ENCODE assay signal across 16 mouse cellular contexts in the genomic region with DNA sequence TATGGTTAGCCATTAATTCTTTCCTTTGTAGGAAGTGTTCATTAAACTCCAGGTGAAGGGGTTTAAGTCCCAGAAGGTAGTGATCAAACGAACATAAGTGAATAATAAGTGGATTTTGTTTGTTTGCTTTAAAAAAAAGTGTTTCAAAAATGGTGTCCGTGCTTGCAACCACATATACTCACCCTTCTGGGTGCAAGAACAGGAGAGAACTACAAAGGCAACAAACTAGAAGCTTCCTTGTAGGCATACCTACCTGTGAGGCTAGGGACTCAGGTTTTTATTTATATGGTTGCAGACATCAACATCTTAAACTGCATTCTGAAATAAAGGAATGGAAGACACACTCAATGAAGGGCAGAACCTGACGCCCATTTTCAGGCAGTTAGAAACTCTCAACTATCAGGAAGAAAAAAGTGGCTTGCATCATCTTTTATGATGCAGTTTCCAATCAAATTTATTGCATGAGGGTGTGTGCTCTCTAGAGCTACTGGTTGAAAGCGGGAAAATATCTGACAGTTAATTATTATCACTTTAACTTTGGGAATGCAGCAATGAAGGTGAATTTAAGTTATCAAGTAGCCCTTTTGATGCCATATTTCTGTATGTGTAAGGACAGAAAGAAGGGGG.
A peak's percentile ranks its signal among the peaks of the same experiment; 100 is the strongest.
DNase-seq lines count a peak whose midpoint lies in the region; ATAC-seq and TF ChIP-seq lines count a peak whose summit lies in the region.
"Had no signal": no experiment of that assay in that cellular context is flagged by ENCODE, and none has a peak within 500 bp of the region (broad histone marks: within the 10 kb centered on the region; RNA-seq: fewer than 3 reads in every experiment).

No protein-coding gene starts in this region.

- no peak overlapping the region for H3K9ac ChIP-seq in heart, adult 2 months (ENCODE audit: low read depth, low read length)
- H3K9ac ChIP-seq in hindbrain, postnatal 0 days (replicated peaks; ENCODE audit: low read length), result no peak overlapping the region
- H3K9ac ChIP-seq in hindbrain, embryonic 11.5 days (ENCODE audit: low read depth, low read length), result no peak overlapping the region
- no peak overlapping the region for H3K9ac ChIP-seq in embryonic facial prominence, embryonic 15.5 days
- H3K9ac ChIP-seq in intestine, embryonic 16.5 days (ENCODE audit: low read depth, low read length), result no peak overlapping the region
- H3K9ac ChIP-seq: forebrain, embryonic 15.5 days; limb, embryonic 15.5 days; liver, embryonic 14.5 days; lung, embryonic 14.5 days; midbrain, embryonic 15.5 days had no signal

- H3K36me3 ChIP-seq in heart, adult 2 months (ENCODE audit: control insufficient read depth, insufficient read depth, low read length), result no peaks in the 10 kb centered on the region; the same call in 1 of the 2 replicates
- H3K36me3 ChIP-seq in hindbrain, postnatal 0 days (ENCODE audit: insufficient read depth, low read length), result no peaks in the 10 kb centered on the region
- H3K36me3 ChIP-seq in hindbrain, embryonic 11.5 days (ENCODE audit: control insufficient read depth, insufficient read depth, low read length), result no peaks in the 10 kb centered on the region
- no peaks in the 10 kb centered on the region for H3K36me3 ChIP-seq in embryonic facial prominence, embryonic 15.5 days
- H3K36me3 ChIP-seq in intestine, embryonic 16.5 days (ENCODE audit: control insufficient read depth, insufficient read depth, low read length), result no peaks in the 10 kb centered on the region
- H3K36me3 ChIP-seq: forebrain, embryonic 15.5 days; G1E; limb, embryonic 15.5 days; midbrain, embryonic 15.5 days had no signal

- TF ChIP-seq EP300 in heart, adult 2 months (IDR thresholded peaks at IDR 0.05; ENCODE audit: insufficient read depth, low read depth, low read length), result no peak

- no peaks in the 10 kb centered on the region for H3K79me2 ChIP-seq in heart, adult 2 months (replicated peaks; ENCODE audit: control insufficient read depth, insufficient read depth, low read length)

- intact Hi-C loops in heart, adult 2 months (cut with DNase I), result loop anchor here (2.0 to 10.0 kb wide), 5 partner anchors 112 to 510 kb away; a partner anchor contains a TSS

- no peak for ATAC-seq in hindbrain, postnatal 0 days
- no peak for ATAC-seq in hindbrain, embryonic 11.5 days (ENCODE audit: low FRiP score)
- ATAC-seq in embryonic facial prominence, embryonic 15.5 days (ENCODE audit: insufficient number of reproducible peaks, low FRiP score, low TSS enrichment, low read depth), result no peak
- peak; percentile 71 for ATAC-seq in intestine, embryonic 16.5 days
- ATAC-seq: inflammation-experienced regulatory T-cells, adult 6 months had no signal

- no peaks in the 10 kb centered on the region for H3K27me3 ChIP-seq in heart, adult 2 months (ENCODE audit: control insufficient read depth, insufficient read depth, low read length)
- H3K27me3 ChIP-seq in hindbrain, postnatal 0 days (ENCODE audit: insufficient read depth, low read length), result no peaks in the 10 kb centered on the region
- H3K27me3 ChIP-seq in hindbrain, embryonic 11.5 days (ENCODE audit: control insufficient read depth, insufficient read depth, low read length), result no peaks in the 10 kb centered on the region
- H3K27me3 ChIP-seq in embryonic facial prominence, embryonic 15.5 days, result no peaks in the 10 kb centered on the region
- no peaks in the 10 kb centered on the region for H3K27me3 ChIP-seq in intestine, embryonic 16.5 days (replicated peaks; ENCODE audit: control insufficient read depth, insufficient read depth, low read length)
- H3K27me3 ChIP-seq: CH12.LX; forebrain, embryonic 15.5 days; limb, embryonic 15.5 days; midbrain, embryonic 15.5 days had no signal

- H3K4me2 ChIP-seq in hindbrain, postnatal 0 days (ENCODE audit: low read depth, low read length), result 0 out of 2 replicates have a peak overlapping the region, but pooled peaks have one; percentile 23
- no peak overlapping the region for H3K4me2 ChIP-seq in hindbrain, embryonic 11.5 days (replicated peaks; ENCODE audit: low read depth, low read length)
- 0 out of 2 replicates have a peak overlapping the region, but pooled peaks have one; percentile 6 for H3K4me2 ChIP-seq in embryonic facial prominence, embryonic 15.5 days (replicated peaks)
- H3K4me2 ChIP-seq in intestine, embryonic 16.5 days (ENCODE audit: low read depth, low read length), result no peak overlapping the region
- H3K4me2 ChIP-seq: forebrain, embryonic 15.5 days; heart, embryonic 11.5 days; limb, embryonic 15.5 days; lung, embryonic 14.5 days; midbrain, embryonic 15.5 days had no signal

- H3K4me1 ChIP-seq in heart, adult 2 months (ENCODE audit: control insufficient read depth, insufficient read depth, low read length), result peaks cover 4% of the 10 kb centered on the region
- H3K4me1 ChIP-seq in hindbrain, postnatal 0 days (ENCODE audit: insufficient read depth, low read length), result 0 out of 2 replicates have a peak, but pooled peaks cover 5% of the 10 kb centered on the region
- H3K4me1 ChIP-seq in hindbrain, embryonic 11.5 days (replicated peaks; ENCODE audit: control insufficient read depth, insufficient read depth, low read length), result no peaks in the 10 kb centered on the region
- H3K4me1 ChIP-seq in embryonic facial prominence, embryonic 15.5 days, result no peaks in the 10 kb centered on the region; the same call in 1 of the 2 replicates
- no peaks in the 10 kb centered on the region for H3K4me1 ChIP-seq in intestine, embryonic 16.5 days (ENCODE audit: control insufficient read depth, insufficient read depth, low read length)

- TF ChIP-seq CTCF in heart, adult 2 months (IDR thresholded peaks at IDR 0.05), result no peak
- TF ChIP-seq CTCF in hindbrain, postnatal 0 days (IDR thresholded peaks at IDR 0.05; ENCODE audit: low read depth), result no peak

- H3K27ac ChIP-seq in heart, adult 2 months, result peak overlapping the region; percentile 40
- no peak overlapping the region for H3K27ac ChIP-seq in hindbrain, postnatal 0 days
- no peak overlapping the region for H3K27ac ChIP-seq in hindbrain, embryonic 11.5 days (ENCODE audit: low read depth, low read length)
- no peak overlapping the region for H3K27ac ChIP-seq in embryonic facial prominence, embryonic 15.5 days (replicated peaks)
- H3K27ac ChIP-seq in intestine, embryonic 16.5 days (ENCODE audit: low read length), result no peak overlapping the region
- H3K27ac ChIP-seq: forebrain, embryonic 15.5 days; limb, embryonic 15.5 days; liver, embryonic 14.5 days; midbrain, embryonic 15.5 days had no signal

- WGBS in heart, adult 2 months, result 55% methylated on average over 4 of the region's 4 CpGs
- WGBS in hindbrain, postnatal 0 days, result 70% methylated on average over 4 of the region's 4 CpGs
- WGBS in hindbrain, embryonic 11.5 days, result 73% methylated on average over 4 of the region's 4 CpGs
- 56% methylated on average over 4 of the region's 4 CpGs for WGBS in embryonic facial prominence, embryonic 15.5 days
- 41% methylated on average over 4 of the region's 4 CpGs for WGBS in intestine, embryonic 16.5 days

- H3K4me3 ChIP-seq in heart, adult 2 months, result no peak overlapping the region
- H3K4me3 ChIP-seq in hindbrain, postnatal 0 days (ENCODE audit: low read length), result no peak overlapping the region
- H3K4me3 ChIP-seq in hindbrain, embryonic 11.5 days (ENCODE audit: low read depth, low read length), result no peak overlapping the region
- no peak overlapping the region for H3K4me3 ChIP-seq in embryonic facial prominence, embryonic 15.5 days (replicated peaks)
- H3K4me3 ChIP-seq in intestine, embryonic 16.5 days (ENCODE audit: low read length), result no peak overlapping the region
- H3K4me3 ChIP-seq: forebrain, embryonic 15.5 days; limb, embryonic 15.5 days; midbrain, embryonic 15.5 days had no signal

- no peak for TF ChIP-seq POLR2A in heart, adult 2 months (IDR thresholded peaks at IDR 0.05; ENCODE audit: insufficient read depth, low read depth, low read length)

- no peaks in the 10 kb centered on the region for H3K9me3 ChIP-seq in hindbrain, postnatal 0 days (ENCODE audit: low read length)
- H3K9me3 ChIP-seq in hindbrain, embryonic 11.5 days (ENCODE audit: control insufficient read depth, low read length), result no peaks in the 10 kb centered on the region
- no peaks in the 10 kb centered on the region for H3K9me3 ChIP-seq in embryonic facial prominence, embryonic 15.5 days (replicated peaks)
- no peaks in the 10 kb centered on the region for H3K9me3 ChIP-seq in intestine, embryonic 16.5 days (ENCODE audit: control insufficient read depth, low read length)
- H3K9me3 ChIP-seq: forebrain, embryonic 15.5 days; limb, embryonic 15.5 days; midbrain, embryonic 15.5 days had no signal

- no peak for DNase-seq in heart, adult 2 months
- no peak for DNase-seq in heart, adult 8-10 months (ENCODE audit: low spot score)
- no peak for DNase-seq in hindbrain, postnatal 0 days (ENCODE audit: low spot score)
- DNase-seq in hindbrain, embryonic 11.5 days (ENCODE audit: low spot score), result no peak
- no peak for DNase-seq in adipocyte (ENCODE audit: low spot score)

Comparison
In these comparisons a context has a peak if more than half of its experiments do, and no peak if none do; other contexts are left out.
1. H3K4me2 ChIP-seq: peak in hindbrain, postnatal 0 days (single experiment) and embryonic facial prominence, embryonic 15.5 days (single experiment); none in hindbrain, embryonic 11.5 days (single experiment) and intestine, embryonic 16.5 days (single experiment).